Mouse (Mus musculus) embryo, embryonic 11 days (tissue): ENCODE results near the gene Scube3.

Source experiments
- DNase-seq: peaks from one replicate; pipeline ENCODE4 v3.0.0-alpha.2; 2015

The Scube3 gene

GRCm38 (mm10) chr17:28135496-28135895, 6.4 kb upstream of the Scube3 start:
- no peak for DNase-seq

DNA sequence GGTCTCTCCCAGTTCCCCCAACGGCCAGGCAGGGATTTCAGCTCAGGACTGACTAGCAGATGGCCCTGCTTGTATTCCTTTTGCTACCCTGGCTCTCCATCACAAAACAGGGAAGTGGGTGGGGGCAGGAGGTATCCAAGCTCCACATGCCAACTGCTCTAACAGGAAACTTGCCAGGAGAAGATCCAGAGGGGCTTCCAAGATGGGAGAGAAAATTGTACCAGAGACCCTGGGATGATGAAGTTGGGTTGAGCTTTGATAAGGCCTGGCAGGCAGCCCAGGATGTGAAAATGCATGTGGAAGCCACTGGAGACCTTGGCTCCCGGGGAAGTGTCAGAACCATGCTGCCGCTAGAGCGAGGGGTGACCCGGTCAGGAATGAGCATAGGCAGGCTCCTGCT, 5.7 kb upstream of the Scube3 start:
- no peak for DNase-seq

DNA sequence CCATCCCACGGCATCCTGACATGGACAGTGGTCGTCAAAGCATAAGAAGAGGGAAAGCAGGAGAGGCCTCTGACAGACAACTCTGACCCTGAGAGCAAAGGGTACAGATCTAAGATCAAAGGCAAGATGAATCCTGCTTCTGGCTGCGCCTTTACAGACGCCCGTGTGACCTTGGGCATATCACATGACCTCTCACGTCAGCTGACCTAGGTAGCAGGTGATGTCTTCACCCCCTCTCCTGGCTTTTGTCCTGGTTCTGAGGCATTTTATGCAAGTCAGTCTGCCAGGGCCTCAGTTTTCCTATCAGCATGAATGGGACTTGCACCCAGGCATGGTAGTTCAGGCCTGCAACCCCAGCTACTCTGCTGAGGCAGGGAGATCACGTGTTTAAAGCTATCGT, 3.9 kb upstream of the Scube3 start:
- DNase-seq, result no peak

GRCm38 (mm10) chr17:28138685-28139084, 3.3 kb upstream of the Scube3 start:
- DNase-seq, result no peak

GRCm38 (mm10) chr17:28140431-28141204, 1.3 kb upstream of the Scube3 start:
- DNase-seq, result peak; percentile 55

DNA sequence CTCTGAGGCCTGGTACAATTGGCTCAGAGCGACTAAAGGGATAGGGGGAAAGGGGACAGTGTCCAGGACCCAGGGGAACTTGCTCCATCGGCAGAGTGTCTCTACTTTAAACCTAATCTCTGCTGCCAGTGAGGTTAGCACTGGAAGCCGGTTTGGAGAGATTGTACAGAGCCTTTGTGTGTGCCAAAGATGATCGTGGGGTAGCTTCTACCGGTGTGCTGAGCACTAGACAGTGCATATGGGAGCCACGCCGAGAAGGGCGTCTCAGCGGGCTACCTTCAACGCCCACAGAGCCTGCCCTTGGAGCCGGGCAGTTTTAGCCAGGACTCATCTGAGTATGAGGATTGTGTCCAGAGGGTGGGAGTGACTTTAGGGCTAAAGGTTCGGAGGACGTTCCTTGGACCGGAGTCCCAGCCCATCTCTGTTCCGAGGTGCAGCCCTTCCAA, 713 bp upstream of the Scube3 start:
- DNase-seq, result no peak

DNA sequence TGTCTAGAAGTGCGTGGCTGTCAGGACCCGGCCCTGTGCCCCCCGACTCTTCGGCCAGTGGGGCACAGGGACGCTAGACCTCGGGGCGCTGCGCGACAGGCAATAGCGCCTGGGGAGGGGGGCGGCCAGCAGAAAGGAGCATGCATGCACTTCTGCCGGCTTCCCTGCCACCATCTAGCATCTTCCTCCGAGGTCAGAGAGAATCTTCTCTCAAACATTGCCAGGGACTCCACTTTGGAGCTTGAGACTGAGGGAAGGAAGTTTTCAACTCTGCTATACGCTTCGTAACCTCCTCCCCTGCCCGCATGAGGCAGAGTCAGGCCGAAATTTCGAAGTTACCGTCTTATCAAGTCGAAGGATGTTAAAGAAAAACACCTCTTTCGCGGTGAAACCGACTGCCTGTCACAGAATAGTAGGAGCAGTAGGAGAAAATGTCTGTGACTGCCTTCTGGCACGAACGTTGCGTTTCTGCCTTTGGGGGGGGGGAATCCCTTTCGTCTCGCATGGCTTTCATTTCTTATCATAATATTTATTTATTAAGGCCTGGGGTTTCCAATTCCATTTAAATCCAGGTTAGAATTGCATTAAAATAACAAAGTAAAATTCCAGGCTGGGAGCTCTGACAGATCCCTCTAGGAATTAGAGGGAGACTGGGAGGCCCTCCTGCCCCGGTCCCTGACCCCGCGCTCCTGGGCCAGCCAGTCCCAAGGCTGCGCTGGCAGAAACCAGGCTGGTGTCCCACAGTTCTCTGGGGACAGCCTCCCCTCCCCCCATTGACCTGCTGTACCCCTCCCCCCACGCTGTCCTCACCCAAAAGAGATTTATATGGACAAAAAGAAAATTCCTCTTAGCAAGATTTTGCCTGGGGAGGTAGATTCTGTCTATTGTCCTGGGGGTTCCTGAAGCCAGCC, 1.0 kb downstream of the Scube3 start:
- peak; percentile 71 for DNase-seq

DNA sequence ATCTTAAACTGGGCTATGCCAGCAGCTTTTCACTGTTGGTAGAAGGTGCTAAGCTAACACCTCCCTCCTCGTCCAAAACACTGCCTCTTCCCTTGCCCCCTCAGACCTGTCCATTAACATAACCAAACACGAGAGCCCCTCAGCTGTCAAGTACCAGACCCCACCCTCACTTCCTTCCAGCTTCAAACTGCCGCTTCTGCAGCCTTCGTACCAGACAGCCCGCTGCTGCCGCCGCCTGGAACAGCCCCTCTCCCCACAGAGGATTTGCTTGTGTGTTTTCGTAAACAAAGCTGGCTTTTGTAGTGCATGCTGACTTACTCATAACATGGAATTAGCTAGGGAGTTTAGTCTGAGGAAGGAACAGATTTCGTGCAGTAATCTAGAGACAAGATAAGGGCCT, 1.8 kb downstream of the Scube3 start:
- peak; percentile 63 for DNase-seq

DNA sequence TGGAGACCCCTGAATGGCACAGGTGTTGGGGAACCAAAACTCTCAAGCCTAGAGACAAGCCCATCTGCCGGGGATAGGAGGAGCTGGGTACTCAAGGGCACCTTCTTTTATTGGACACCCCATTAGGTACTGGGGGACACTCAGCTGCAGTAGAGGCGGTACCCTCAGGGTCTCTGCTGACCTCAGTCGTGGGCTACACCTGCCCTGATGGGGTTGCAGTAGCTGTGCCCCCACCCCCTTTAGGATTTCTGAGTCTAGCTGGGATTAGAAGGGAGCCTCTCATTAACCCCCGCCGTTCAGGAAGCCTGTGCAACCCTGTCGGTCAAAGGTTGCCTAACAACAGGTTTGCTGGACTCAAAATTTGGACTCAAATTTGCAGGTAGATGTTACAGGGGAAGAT, 2.3 kb downstream of the Scube3 start:
- DNase-seq, result peak; percentile 29

- DNase-seq, result no peak
Observed at GRCm38 (mm10) chr17:28148288-28148687, 6.3 kb downstream of the Scube3 start.

DNA sequence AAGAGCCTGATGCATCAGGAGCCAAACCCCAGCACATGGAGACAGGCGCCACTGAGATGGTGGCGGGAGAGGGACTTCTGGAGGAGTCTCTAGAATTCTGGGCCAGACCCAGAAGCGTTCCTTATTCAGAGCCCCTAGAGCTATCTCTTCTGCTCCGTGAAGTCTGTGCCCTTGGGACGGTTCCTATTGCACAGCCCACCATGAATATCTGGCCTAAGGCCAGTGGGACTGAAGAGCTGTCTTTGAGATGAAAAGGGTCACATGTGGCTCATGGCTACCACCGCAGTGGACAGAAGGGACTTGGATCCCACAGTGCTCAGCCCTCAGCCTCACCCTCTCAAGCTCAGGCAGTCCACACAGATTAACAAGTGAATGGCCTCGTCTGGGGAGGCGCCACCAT, 7.8 kb downstream of the Scube3 start:
- no peak for DNase-seq

DNA sequence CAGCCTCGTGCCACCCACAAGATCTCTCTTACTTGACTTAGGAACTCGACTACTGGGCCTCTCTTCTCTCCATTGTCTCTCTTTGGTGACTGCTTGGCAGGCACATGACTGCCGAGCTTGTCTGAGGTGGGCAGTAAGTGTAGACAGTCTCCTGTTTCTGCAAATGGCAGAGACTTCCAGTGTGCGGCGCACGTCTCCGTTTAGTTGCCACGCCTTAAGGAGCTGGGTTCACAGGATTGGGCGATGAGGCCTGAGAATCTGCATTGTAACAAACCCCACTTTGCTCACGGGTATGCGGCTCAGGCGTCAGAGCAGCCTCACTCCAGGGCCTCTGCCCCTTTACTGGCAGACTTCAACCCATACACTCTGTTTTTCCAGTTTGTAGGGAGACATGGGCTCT, 8.5 kb downstream of the Scube3 start:
- DNase-seq, result no peak

DNA sequence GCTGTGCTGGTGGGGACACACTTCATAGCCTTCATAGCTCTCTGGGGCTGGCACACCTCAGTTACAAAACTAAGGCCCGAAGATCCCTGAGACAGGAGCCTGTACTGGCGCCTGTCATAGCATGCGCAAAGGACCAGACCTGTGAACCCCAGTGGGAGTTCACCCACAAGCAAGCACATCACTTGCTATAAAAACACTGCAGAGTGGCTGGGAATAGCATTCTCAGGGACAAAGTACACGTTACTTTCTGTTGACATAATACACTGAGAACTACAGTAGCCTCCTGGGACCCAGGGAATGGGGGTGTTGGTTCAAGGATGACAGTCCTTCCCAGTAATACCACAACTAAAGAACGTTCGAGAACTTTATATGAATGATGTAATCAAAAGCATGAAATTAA, 11.2 kb downstream of the Scube3 start:
- no peak for DNase-seq

DNA sequence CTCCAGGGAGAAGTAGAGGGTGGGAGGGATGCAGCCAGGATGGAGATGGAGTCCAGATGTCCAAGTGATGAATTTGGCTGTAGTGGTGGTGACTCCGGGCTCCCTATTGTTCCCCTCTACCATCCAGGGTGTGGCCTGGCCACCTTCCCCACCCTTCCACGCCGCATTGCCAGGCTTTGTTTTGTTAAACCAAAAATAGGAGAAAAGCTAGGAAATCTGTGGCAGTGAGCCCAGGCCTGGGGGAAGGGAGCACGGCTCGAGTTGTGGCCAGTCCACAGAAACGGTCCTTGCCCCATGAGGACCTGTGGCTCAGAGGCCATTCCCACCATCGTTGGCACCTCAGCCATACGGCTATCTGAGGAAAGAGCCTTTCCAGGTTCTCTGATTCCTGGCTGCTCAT, 13.0 kb downstream of the Scube3 start:
- DNase-seq, result no peak

GRCm38 (mm10) chr17:28160361-28160760, 18.4 kb downstream of the Scube3 start:
- peak; percentile 58 for DNase-seq

GRCm38 (mm10) chr17:28161310-28161881, 19.5 kb downstream of the Scube3 start:
- DNase-seq, result peak; percentile 32

DNA sequence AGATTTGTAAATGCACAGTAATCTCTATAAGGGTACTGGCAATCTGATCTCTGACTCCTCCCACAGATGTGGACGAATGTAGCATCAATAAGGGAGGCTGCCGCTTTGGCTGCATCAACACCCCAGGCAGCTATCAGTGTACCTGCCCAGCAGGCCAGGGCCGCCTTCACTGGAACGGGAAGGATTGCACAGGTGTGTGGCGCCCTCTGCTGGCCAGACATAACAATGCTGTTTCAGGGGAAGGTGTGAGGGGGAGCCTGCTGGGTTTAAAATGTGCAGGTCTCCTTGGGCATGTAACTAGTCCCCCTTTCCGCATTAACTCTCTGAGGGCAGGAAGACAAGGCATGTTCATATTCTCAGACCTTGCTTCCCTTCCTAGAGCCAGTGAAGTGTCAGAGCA, 21.7 kb downstream of the Scube3 start:
- peak; percentile 84 for DNase-seq

DNA sequence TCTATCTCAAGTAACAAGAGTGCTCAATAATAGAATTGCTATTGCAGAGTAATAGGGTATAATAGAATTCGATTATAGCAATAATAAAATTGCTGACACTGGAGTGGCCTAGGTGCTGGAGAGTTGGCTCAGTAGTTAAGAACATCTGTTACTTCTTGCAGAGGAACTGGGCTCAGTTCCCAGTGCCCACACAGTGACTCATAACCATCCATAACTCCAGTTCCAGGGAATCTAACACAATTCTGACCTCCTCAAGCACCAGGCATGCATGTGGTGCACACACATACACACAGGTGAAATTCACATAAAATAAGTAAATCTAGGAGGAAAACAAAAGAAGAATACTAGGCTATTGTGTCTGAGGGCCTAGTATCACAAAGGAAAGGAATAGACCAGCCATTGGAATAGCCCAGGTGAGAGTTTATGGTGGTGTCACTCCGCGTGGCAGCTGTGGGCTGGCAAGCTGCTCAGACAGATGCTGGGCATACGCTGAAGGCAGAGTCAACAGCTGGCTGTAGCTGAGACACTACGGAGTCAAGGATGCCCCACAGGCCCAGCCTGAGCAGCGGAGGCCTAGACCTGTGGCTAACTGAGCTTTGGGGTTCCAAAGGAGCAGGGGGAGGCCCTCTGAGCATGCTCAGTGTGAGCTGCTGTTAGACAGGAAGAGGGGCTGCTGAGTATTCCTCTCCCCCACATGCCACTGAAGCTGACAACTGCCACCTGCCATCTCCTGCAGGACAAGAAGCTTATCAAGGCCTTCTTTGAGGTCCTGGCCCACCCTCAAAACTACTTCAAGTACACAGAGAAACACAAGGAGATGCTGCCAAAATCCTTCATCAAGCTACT, 28.7 kb downstream of the Scube3 start:
- DNase-seq, result no peak

- DNase-seq, result no peak
Observed at GRCm38 (mm10) chr17:28172690-28173089, 30.7 kb downstream of the Scube3 start.

- peak; percentile 96 for DNase-seq
Observed at GRCm38 (mm10) chr17:28176775-28177539, 35.0 kb downstream of the Scube3 start, which contains the start of gene Zfp523. Gene Zfp523 (plus strand): TSS chr17:28177129.

DNA sequence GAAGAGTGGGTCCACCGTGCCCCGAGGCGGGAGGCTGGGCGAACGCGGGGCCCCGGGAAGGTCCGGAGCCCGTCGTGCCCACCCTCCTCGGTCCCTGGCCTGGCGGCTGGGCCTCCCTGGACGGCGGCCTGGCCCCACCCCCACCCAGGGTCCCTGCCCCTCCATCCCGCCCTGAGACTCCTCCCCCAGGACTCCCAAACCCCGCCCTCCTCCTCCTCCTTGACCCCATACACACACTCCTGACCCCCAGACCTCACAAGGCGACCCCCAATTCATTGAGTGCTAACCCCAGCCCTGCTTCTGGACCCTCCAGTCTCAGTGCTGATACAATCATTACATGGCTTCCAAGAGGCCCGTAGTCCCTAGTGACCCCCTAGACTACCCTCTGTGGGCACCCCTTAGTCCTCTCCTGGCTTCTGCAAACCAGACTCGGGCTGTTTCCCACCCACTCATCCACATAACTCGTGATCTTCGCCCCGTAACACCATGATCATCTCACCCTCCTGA, 35.7 kb downstream of the Scube3 start:
- DNase-seq, result peak; percentile 85

GRCm38 (mm10) chr17:28180331-28180730, 38.4 kb downstream of the Scube3 start:
- DNase-seq, result no peak
